ENCODE assay signal across 7 mouse cellular contexts in the genomic region with DNA sequence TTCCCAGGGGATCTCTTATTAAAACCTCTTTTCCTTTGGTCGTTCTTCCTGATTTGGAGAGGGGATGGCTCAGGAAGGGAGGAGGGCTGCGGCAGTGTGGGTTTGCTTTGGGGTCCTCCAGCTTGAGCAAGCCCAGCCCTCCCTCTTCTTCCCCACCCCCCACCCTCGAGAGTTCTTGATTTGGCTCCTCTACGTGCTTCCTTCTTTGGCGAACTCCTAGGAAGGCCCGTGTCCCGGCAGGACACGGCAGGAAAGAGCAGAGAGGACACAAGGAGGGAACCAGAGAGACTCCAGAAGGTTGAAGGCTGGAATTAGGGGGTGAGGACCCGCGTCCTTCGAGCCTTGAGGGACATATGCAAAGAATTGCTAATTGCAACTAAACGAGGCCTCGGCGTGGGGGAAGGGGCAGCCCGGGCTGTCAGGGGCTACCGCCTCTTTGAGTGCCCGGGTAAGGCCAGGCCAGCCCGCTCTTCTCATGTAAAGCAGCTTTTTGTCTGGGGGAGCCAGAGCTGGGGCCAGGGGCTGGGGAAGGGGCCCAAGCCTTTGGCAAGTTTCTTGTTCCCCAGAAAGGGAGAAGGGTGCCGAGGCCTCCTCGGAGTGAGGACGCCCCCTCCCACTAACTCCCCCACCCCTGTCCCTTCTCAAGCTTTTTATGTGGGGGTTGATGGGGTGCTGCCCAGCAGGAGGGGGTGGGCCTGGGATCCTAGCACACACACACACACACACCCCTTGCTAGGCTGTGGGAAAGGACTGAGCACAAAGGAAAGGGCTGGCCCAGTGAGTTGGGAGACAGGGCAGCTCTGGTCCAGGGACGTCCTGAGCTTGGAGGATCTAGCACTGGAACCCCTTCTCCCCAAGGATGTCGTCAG. TPM values are rescaled to one million over a fixed set of nuclear protein-coding genes. Genes with fewer than 3 reads are reported as not detected.
DNase-seq lines count a peak whose midpoint lies in the region; ATAC-seq lines count a peak whose summit lies in the region.

A gene (minus strand): TSS at position 297 of the 869 bp plus-strand sequence.

- peak; percentile 49 for ATAC-seq in embryonic facial prominence, embryonic 14.5 days (ENCODE audit: low read depth)
- no peak for ATAC-seq in liver, embryonic 16.5 days (ENCODE audit: low read depth)

- DNase-seq in ovary, postnatal 36 days (ENCODE audit: low spot score), result peak; percentile 43
- DNase-seq in ovary, adult 18-20 months (ENCODE audit: low spot score), result no peak
- peak; percentile 75 for DNase-seq in embryonic facial prominence, embryonic 14.5 days (ENCODE audit: low spot score)
- peak; percentile 83 for DNase-seq in hindbrain, embryonic 10.5 days (ENCODE audit: low spot score)
- peak; percentile 40 for DNase-seq in right cerebral cortex, postnatal 4 days
- no peak for DNase-seq in adrenal gland, postnatal 4 days (ENCODE audit: low spot score in 2 of 2)

- H3K27ac ChIP-seq in embryonic facial prominence, embryonic 14.5 days (replicated peaks; ENCODE audit: low read depth, low read length), result peak within 1 kb of the TSS; percentile 95
- peak within 1 kb of the TSS; percentile 92 for H3K27ac ChIP-seq in hindbrain, embryonic 10.5 days
- no peak within 1 kb of the TSS for H3K27ac ChIP-seq in liver, embryonic 16.5 days (ENCODE audit: low read length)

- H3K27me3 ChIP-seq in embryonic facial prominence, embryonic 14.5 days (replicated peaks; ENCODE audit: control insufficient read depth, insufficient read depth, low read length), result no peaks in the 10 kb centered on the region
- H3K27me3 ChIP-seq in hindbrain, embryonic 10.5 days (ENCODE audit: insufficient read depth, poor library complexity, severe bottlenecking), result peaks cover 25% of the 10 kb centered on the region
- peaks cover 19% of the 10 kb centered on the region for H3K27me3 ChIP-seq in liver, embryonic 16.5 days (ENCODE audit: control insufficient read depth, insufficient read depth, low read depth, low read length)

- peak within 1 kb of the TSS; percentile 57 for H3K4me2 ChIP-seq in embryonic facial prominence, embryonic 14.5 days (ENCODE audit: low read depth, low read length)
- H3K4me2 ChIP-seq in liver, embryonic 16.5 days (ENCODE audit: low read depth, low read length), result peak within 1 kb of the TSS; percentile 47

- H3K36me3 ChIP-seq in embryonic facial prominence, embryonic 14.5 days (ENCODE audit: control insufficient read depth, insufficient read depth, low read length), result no peaks in the 10 kb centered on the region
- H3K36me3 ChIP-seq in hindbrain, embryonic 10.5 days, result no peaks in the 10 kb centered on the region
- no peaks in the 10 kb centered on the region for H3K36me3 ChIP-seq in liver, embryonic 16.5 days (ENCODE audit: control insufficient read depth, insufficient read depth)

- H3K9me3 ChIP-seq in embryonic facial prominence, embryonic 14.5 days (ENCODE audit: control insufficient read depth, low read length), result no peaks in the 10 kb centered on the region
- no peaks in the 10 kb centered on the region for H3K9me3 ChIP-seq in hindbrain, embryonic 10.5 days
- no peaks in the 10 kb centered on the region for H3K9me3 ChIP-seq in liver, embryonic 16.5 days (replicated peaks; ENCODE audit: control insufficient read depth, low read length)

- H3K4me1 ChIP-seq in embryonic facial prominence, embryonic 14.5 days (ENCODE audit: control insufficient read depth, insufficient read depth, low read length), result peaks cover 39% of the 10 kb centered on the region
- H3K4me1 ChIP-seq in hindbrain, embryonic 10.5 days (replicated peaks), result peaks cover 61% of the 10 kb centered on the region
- no peaks in the 10 kb centered on the region; the same call in 1 of the 2 replicates for H3K4me1 ChIP-seq in liver, embryonic 16.5 days (ENCODE audit: control insufficient read depth, low read depth, low read length)

- WGBS in embryonic facial prominence, embryonic 14.5 days, result 9% methylated on average over 18 of the region's 23 CpGs
- 5% methylated on average over 23 of the region's 23 CpGs for WGBS in hindbrain, embryonic 10.5 days
- 23% methylated on average over 23 of the region's 23 CpGs for WGBS in liver, embryonic 16.5 days (ENCODE audit: insufficient replicate concordance)

- peak within 1 kb of the TSS; percentile 75 for H3K9ac ChIP-seq in embryonic facial prominence, embryonic 14.5 days (ENCODE audit: low read depth, low read length)
- H3K9ac ChIP-seq in liver, embryonic 16.5 days (ENCODE audit: low read depth, low read length), result no peak within 1 kb of the TSS

- H3K4me3 ChIP-seq in embryonic facial prominence, embryonic 14.5 days (ENCODE audit: low read depth, low read length), result peak within 1 kb of the TSS; percentile 42
- peak within 1 kb of the TSS; percentile 42 for H3K4me3 ChIP-seq in hindbrain, embryonic 10.5 days
- H3K4me3 ChIP-seq in liver, embryonic 16.5 days (ENCODE audit: low read depth, low read length), result peak within 1 kb of the TSS; percentile 26; the same call in 1 of the 2 replicates

RNA-seq across cellular contexts. Expression of the gene that starts here (rescaled TPM):
- 9.5 and 15.7 TPM in 2 replicates for polyA plus RNA-seq in embryonic facial prominence, embryonic 14.5 days (2014; fragmentation: Nextera tagmentation; extraction: Ambion mirVana)
- 9.0 and 9.1 TPM in 2 replicates for polyA plus RNA-seq in hindbrain, embryonic 10.5 days (2016; fragmentation: Nextera tagmentation; extraction: Ambion mirVana)
- 0.26 and 0.35 TPM in 2 replicates for polyA plus RNA-seq in liver, embryonic 16.5 days (2015; fragmentation: Nextera tagmentation; extraction: Ambion mirVana)
- 1 to 10 TPM; 1.4 to 1.9 TPM for total RNA-seq in adrenal gland, postnatal 4 days (2021)

Comparison
In these comparisons a context has a peak if more than half of its experiments do, and no peak if none do; other contexts are left out.
1. DNase-seq: peak in ovary, postnatal 36 days (single experiment), embryonic facial prominence, embryonic 14.5 days (single experiment), hindbrain, embryonic 10.5 days (single experiment) and right cerebral cortex, postnatal 4 days (single experiment); none in ovary, adult 18-20 months (single experiment) and adrenal gland, postnatal 4 days (0 of 2).
2. Peak in every context shown above with its lines, with median percentiles within 50 percentile points of each other: H3K4me3 ChIP-seq.